Mouse (Mus musculus) stomach, embryonic 14.5 days (tissue): ENCODE results near the gene Poglut1. TPM values are rescaled to one million over a fixed set of nuclear protein-coding genes. Genes with fewer than 3 reads are reported as not detected.

ENCODE experiments used
- ATAC-seq: fragments of 200-750 bp; cut with Nextera tagmentation; 2 replicates; pipeline ENCODE4 v1.8.0; 2017; ENCODE audit warnings: low read depth, moderate TSS enrichment; ENCODE audit not compliant: insufficient number of reproducible peaks, insufficient read depth, low FRiP score
- H3K27ac ChIP-seq: fragments of 300-500 bp; sonication (generic); 2 replicates; pipeline ENCODE4 v1.5.1; 2014; ENCODE audit warnings: mild to moderate bottlenecking, low read length, moderate library complexity, mixed read lengths
- H3K27me3 ChIP-seq: fragments of 300-500 bp; sonication (generic); 2 replicates; pipeline ENCODE4 v1.6.1; 2014; ENCODE audit warnings: low read length, control low read depth, mixed read lengths; ENCODE audit not compliant: control insufficient read depth, insufficient read depth
- H3K36me3 ChIP-seq: fragments of 300-500 bp; sonication (generic); 2 replicates; pipeline ENCODE4 v1.6.1; 2014; ENCODE audit warnings: mild to moderate bottlenecking, control low read depth, low read length, moderate library complexity, mixed read lengths; ENCODE audit not compliant: control insufficient read depth, insufficient read depth
- H3K4me1 ChIP-seq: fragments of 300-500 bp; sonication (generic); 2 replicates; pipeline ENCODE4 v1.6.1; 2014; ENCODE audit warnings: low read length, control low read depth, mixed read lengths; ENCODE audit not compliant: control insufficient read depth, insufficient read depth
- H3K4me2 ChIP-seq: fragments of 300-500 bp; sonication (generic); replicated peaks from 2 replicates; pipeline ENCODE4 v1.6.1; 2014; ENCODE audit warnings: low read depth, low read length, control low read depth
- H3K4me3 ChIP-seq: fragments of 300-500 bp; sonication (generic); 2 replicates; pipeline ENCODE4 v1.5.1; 2014; ENCODE audit warnings: low read depth, low read length, control low read depth
- H3K9ac ChIP-seq: fragments of 300-500 bp; sonication (generic); replicated peaks from 2 replicates; pipeline ENCODE4 v1.6.1; 2014; ENCODE audit warnings: low read depth, mild to moderate bottlenecking, control low read depth, low read length, moderate library complexity, mixed read lengths
- H3K9me3 ChIP-seq: fragments of 300-500 bp; sonication (generic); 2 replicates; pipeline ENCODE4 v1.6.1; 2016; ENCODE audit warnings: low read depth, low read length, control low read depth; ENCODE audit not compliant: control insufficient read depth
- WGBS: fragments of 180-500 bp; shearing (Covaris S2); extraction: QIAGEN DNeasy Blood & Tissue Kit; methylation state at CpG from one replicate; pipeline ENCODE4 v1.1.7; 2014; 5-methylcytosine and 5-hydroxymethylcytosine counted together
- polyA plus RNA-seq: library from polyadenylated mRNA; unstranded; fragments of >200 nt; fragmentation: Nextera tagmentation; extraction: Ambion mirVana; gene quantifications from 2 replicates; pipeline ENCODE4 v1.2.1, GENCODE M21; 2014

The Poglut1 gene
- polyA plus RNA-seq: 56.9 and 58.8 TPM in 2 replicates

DNA sequence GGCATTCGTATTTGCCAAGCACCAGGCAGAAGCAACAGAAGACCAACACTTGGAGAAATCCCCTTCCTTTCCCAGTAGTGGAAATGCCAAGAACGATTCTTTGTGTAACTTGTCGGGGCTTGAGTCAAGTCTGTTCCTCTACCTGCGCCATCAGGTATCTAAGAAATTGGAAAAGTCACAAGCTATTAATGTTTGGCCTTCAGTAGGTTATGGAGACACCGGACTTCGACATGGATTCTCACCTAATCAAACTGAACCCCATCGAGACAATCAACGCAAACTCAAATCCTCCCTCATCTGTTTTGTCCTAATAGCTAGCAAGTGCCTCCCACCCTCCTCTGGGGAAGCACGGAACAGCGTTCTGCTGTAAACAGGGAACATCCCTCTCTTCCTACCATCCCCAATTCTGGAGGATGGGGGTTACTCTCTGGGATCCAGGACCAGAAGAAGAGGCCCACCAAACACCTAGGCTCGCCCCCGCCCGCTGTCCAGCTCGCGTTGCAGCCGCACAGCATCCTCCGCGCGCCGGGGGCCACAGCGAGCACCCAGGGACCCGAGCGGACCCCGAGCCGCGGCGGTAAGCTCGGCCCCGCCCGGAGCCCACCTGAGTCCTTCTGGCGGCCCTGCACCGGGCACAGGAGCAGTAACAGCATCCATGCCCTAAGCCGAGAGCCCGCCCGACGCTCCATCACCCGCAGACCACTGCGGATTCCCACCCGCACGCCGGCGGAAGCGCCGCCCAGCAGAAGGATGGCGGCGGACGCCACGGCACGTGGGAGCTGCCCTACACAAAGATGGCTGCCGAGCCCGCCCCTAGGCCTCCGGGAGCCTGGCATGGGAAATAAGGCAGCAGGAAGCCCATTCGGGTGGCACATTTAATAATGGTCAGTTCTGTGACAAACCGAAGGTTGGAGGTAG is at the start of gene Poglut1:
Gene Poglut1 (minus strand): TSS at position 780 of the 918 bp plus-strand sequence.
- peak within 1 kb of the TSS; percentile 61 for H3K4me2 ChIP-seq
- 2% methylated on average over 54 of the region's 54 CpGs for WGBS
- no peaks in the 10 kb centered on the region for H3K27me3 ChIP-seq
- H3K4me3 ChIP-seq: peak within 1 kb of the TSS; percentile 81
- no peak within 1 kb of the TSS for H3K27ac ChIP-seq
- H3K36me3 ChIP-seq: peaks cover 10% of the 10 kb centered on the region
- peak; percentile 90 for ATAC-seq
- H3K9ac ChIP-seq: peak within 1 kb of the TSS; percentile 69
- peaks cover 7% of the 10 kb centered on the region; the same call in 1 of the 2 replicates for H3K4me1 ChIP-seq
- H3K9me3 ChIP-seq: no peaks in the 10 kb centered on the region

DNA sequence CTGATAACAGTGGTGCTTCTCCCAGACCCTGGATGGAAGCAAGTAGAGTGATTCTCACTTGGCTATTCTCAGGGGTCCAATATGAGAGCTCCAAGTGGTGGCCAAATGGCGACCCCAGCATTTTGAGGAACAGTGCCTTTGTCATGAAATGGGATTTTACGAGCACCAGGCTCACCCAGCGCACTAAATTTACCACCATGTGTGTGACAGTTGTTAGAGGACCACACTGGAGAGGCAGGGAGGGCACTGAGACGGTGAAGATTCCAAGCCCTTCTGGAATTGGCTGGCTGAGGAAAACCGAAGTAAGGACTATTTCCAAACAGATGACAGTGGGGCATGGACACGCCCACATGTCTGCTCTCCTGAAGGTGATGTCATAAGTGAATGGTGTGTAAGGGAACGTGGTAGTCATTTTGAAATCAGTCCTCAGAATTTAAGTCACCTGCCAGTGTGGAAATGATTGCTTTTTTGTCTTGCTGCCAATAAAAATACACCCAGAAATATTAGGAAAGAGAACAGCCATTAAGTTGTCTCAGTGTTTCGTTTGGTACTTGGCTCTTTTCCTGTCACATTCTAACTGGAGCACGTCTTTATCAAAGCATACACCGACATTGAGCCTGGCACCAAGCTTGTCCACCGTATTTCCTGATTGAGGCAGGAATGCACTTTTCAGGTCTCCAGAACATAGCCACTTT is 49.1 kb upstream of the Poglut1 start:
- ATAC-seq: no peak
- WGBS: 67% methylated on average over 11 of the region's 11 CpGs
- H3K36me3 ChIP-seq: peaks cover 9% of the 10 kb centered on the region; the same call in 1 of the 2 replicates

DNA sequence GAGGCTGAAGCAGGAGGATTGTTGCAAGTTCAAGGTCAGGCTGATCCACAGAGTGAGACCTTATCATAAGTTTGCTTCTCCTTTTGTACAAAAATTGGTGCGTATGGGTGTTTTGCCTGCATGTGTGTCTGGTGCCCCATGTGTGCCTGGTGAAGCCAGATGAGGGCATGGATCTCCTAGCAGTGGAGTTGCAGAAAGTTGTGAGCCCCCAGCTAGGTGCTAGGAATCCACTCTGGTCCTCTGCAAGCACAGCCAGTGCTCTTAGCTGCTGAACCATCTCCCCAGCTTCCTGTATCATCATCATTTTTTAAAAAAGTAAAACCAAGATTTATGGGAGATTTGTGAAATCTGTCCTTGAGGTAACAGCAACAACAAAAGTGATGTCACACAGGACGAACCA is 46.6 kb upstream of the Poglut1 start:
- Histone ChIP-seq H3K9me3 (no peaks in the 10 kb centered on the region), H3K36me3 (peaks cover 8% of the 10 kb centered on the region), H3K27me3 (no peaks in the 10 kb centered on the region), H3K9ac (no peak overlapping the region), H3K4me2 (no peak overlapping the region), H3K4me3 (no peak overlapping the region), H3K4me1 (no peaks in the 10 kb centered on the region), H3K27ac (no peak overlapping the region)
- ATAC-seq: no peak
- 89% methylated on average over 2 of the region's 2 CpGs for WGBS

More for the DNA sequence above, 49.1 kb upstream of the Poglut1 start:
- Histone ChIP-seq H3K27me3 (no peaks in the 10 kb centered on the region), H3K4me3 (no peak overlapping the region), H3K27ac (no peak overlapping the region), H3K4me1 (no peaks in the 10 kb centered on the region), H3K9ac (no peak overlapping the region), H3K9me3 (no peaks in the 10 kb centered on the region), H3K4me2 (no peak overlapping the region)

DNA sequence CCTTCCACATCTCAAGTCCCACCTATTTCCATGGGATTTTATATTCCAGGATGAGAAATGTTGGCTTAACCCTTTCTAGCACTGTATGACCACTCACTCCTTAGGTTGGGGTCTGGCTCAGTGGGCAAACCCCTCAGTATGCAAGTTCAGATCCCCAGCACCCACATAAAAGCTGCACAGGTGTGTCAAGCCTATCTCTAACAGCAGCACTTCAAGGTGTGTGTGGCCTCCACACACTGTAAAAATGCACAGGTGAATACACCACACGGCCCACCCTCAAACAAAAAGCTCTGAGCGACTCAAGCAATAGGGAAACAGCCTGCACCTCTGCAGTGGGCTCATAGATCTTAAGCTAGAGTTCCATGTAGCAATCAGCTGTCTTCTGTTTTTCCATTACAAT is 46.0 kb upstream of the Poglut1 start:
- H3K4me3 ChIP-seq: no peak overlapping the region
- H3K27me3 ChIP-seq: no peaks in the 10 kb centered on the region
- 86% methylated on average over 2 of the region's 2 CpGs for WGBS
- peaks cover 12% of the 10 kb centered on the region for H3K36me3 ChIP-seq
- H3K9ac ChIP-seq: no peak overlapping the region
- no peak for ATAC-seq
- H3K4me1 ChIP-seq: no peaks in the 10 kb centered on the region
- no peak overlapping the region for H3K4me2 ChIP-seq
- no peaks in the 10 kb centered on the region for H3K9me3 ChIP-seq
- H3K27ac ChIP-seq: no peak overlapping the region

DNA sequence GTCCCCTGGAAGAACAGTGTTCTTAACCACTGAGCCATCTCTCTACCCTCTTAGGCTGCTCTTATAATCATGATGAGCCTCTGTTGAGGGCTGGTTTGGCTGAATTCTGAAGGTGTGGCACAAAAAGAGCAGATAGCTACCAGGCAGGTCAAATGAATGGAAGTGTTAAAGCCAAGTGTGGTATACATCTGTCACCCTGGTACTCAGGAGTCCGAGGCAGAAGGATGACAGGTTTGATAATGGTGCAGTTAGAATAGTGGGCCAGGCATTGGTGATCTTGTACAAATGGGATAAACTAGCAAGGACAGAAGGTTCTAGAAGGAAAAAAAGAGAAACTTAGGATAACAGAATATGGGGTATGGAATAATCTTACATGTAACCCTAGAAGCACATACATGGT is 44.4 kb upstream of the Poglut1 start:
- Histone ChIP-seq H3K9ac (no peak overlapping the region), H3K36me3 (peaks cover 19% of the 10 kb centered on the region), H3K27me3 (no peaks in the 10 kb centered on the region), H3K4me1 (no peaks in the 10 kb centered on the region), H3K9me3 (no peaks in the 10 kb centered on the region), H3K4me2 (no peak overlapping the region), H3K4me3 (no peak overlapping the region), H3K27ac (no peak overlapping the region)
- no peak for ATAC-seq
- WGBS: 78% methylated on average over 1 of the region's 1 CpGs

DNA sequence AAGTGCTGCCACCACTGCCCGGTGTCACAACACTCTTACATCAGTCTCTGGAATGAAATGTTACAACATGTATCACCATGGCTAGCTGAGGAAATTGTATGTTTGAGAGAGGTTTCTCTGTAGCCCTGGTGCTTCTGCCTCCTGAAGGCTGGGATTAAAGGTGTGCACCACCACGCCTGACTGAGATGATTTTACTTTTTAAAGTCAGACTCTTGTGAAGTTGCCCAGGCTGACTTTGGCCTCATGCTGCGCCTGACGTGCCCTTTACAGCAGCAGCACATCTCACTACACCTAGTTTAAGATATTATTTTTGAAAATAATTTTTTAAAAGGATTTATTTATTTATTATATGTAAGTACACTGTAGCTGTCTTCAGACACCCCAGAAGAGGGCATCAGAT is 42.9 kb upstream of the Poglut1 start:
- Histone ChIP-seq H3K9ac (no peak overlapping the region), H3K4me3 (no peak overlapping the region), H3K9me3 (no peaks in the 10 kb centered on the region), H3K27me3 (no peaks in the 10 kb centered on the region), H3K27ac (no peak overlapping the region), H3K36me3 (peaks cover 34% of the 10 kb centered on the region), H3K4me2 (no peak overlapping the region), H3K4me1 (no peaks in the 10 kb centered on the region)
- 97% methylated on average over 4 of the region's 4 CpGs for WGBS
- ATAC-seq: no peak

DNA sequence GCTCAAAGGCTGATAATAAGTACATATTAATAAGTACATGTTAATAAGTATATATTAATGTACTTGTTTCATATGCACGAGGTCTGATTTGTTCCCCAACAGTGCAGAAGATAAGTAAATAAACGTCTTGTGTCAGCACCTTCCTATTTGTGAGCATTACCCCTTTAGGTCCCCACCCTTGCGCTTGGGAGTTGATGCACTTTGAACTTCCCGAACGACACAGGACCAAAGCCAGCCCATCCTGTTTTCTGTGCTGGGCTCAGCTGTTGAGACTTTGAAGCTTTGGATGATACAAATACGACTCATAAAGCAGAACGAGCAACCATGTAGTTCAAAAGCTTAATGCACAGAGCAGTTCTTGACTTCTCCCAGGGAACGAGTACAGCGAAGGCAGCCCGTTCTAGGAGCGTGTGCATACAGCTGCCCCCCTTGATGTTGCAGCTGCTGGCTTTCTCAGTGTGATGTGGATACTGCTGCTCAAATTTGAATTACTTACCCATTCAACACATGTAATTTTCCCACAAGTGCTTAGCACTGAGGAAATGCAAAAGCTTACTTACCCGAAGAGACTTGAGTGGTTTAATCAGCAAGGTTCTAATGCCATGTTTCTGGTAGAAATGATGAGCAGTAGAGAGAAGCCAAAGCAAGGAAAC is 42.1 kb upstream of the Poglut1 start:
- 87% methylated on average over 12 of the region's 12 CpGs for WGBS
- Histone ChIP-seq H3K4me3 (no peak overlapping the region), H3K4me1 (no peaks in the 10 kb centered on the region), H3K27me3 (no peaks in the 10 kb centered on the region), H3K36me3 (peaks cover 41% of the 10 kb centered on the region), H3K4me2 (no peak overlapping the region), H3K9me3 (no peaks in the 10 kb centered on the region), H3K9ac (no peak overlapping the region), H3K27ac (no peak overlapping the region)
- ATAC-seq: no peak

DNA sequence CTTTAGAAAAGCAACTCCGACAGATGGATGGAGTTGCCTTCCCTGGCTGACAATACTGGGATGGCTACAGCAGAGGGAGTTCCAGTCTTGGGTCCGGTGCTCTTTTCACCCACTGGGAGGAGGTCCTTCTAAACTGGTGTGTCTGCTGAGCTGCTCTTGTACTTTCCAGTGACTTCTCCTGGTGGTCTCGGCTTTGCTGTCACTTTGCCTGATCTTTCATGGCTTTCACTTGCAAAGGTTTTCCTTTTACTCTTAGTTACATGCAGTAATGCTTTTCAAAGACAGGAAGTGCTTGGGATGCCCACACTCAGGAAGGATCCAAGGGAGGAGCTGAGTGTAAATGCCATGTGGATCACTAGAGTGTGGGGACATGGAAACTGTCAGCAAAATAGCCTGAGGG is 41.4 kb upstream of the Poglut1 start:
- Histone ChIP-seq H3K9ac (no peak overlapping the region), H3K27ac (no peak overlapping the region), H3K4me2 (no peak overlapping the region), H3K27me3 (no peaks in the 10 kb centered on the region), H3K4me3 (no peak overlapping the region), H3K9me3 (no peaks in the 10 kb centered on the region), H3K36me3 (peaks cover 48% of the 10 kb centered on the region), H3K4me1 (no peaks in the 10 kb centered on the region)
- ATAC-seq: no peak
- WGBS: 82% methylated on average over 3 of the region's 3 CpGs
